Mouse (Mus musculus): ENCODE measurements at regions not wholly inside any gene's neighbourhood (a gene's known extent, or its start where the extent isn't known, plus 50 kb on each side); places are given as distances from the start of the nearest gene placed in this dataset.
A peak's percentile ranks its signal among the peaks of the same experiment; 100 is the strongest.
"Not testable (repeated sequence)": the region's sequence is repeated elsewhere in the genome, so short reads cannot be mapped to it uniquely, and the experiment has no call there.

GRCm38 (mm10) chrX:75734628-75735302 is 140.2 kb downstream of the Pls3 start:
- not testable (repeated sequence) for DNase-seq (ENCODE audit: low spot score)

- not testable (repeated sequence) for DNase-seq (ENCODE audit: low spot score)
Observed at GRCm38 (mm10) chrX:75733651-75734050, 141.3 kb downstream of the Pls3 start.

GRCm38 (mm10) chrX:75729791-75730190 is 145.2 kb downstream of the Pls3 start:
- not testable (repeated sequence) for DNase-seq (ENCODE audit: low spot score)

- DNase-seq (ENCODE audit: low spot score), result no peak
Observed at GRCm38 (mm10) chrX:75728507-75728906, 146.5 kb downstream of the Pls3 start.

- not testable (repeated sequence) for DNase-seq (ENCODE audit: low spot score)
Observed at GRCm38 (mm10) chrX:75723542-75723941, 145.5 kb upstream of the Rab39b start.

- no peak for DNase-seq (ENCODE audit: low spot score)
Observed at GRCm38 (mm10) chrX:75699949-75700348, 121.9 kb upstream of the Rab39b start.

- not testable (repeated sequence) for DNase-seq (ENCODE audit: low spot score)
Observed at GRCm38 (mm10) chrX:75675271-75675670, 97.2 kb upstream of the Rab39b start.

GRCm38 (mm10) chrX:75673920-75674665 is 96.1 kb upstream of the Rab39b start:
- DNase-seq (ENCODE audit: low spot score), result peak; percentile 98

- no peak for DNase-seq (ENCODE audit: low spot score)
Observed at GRCm38 (mm10) chrX:75673586-75673919, 95.5 kb upstream of the Rab39b start.

- DNase-seq (ENCODE audit: low spot score), result no peak
Observed at GRCm38 (mm10) chrX:75672976-75673375, 94.9 kb upstream of the Rab39b start.

GRCm38 (mm10) chrX:75667636-75668035 is 89.6 kb upstream of the Rab39b start:
- DNase-seq (ENCODE audit: low spot score), result no peak

- no peak for DNase-seq (ENCODE audit: low spot score)
Observed at GRCm38 (mm10) chrX:75643402-75643801, 65.4 kb upstream of the Rab39b start.

Measured in left cerebral cortex, adult 11 months (tissue).